Mouse (Mus musculus): ENCODE measurements around the gene Tbc1d10a. TPM values are rescaled to one million over a fixed set of nuclear protein-coding genes. Genes with fewer than 3 reads are reported as not detected.
"Not testable (repeated sequence)": the region's sequence is repeated elsewhere in the genome, so short reads cannot be mapped to it uniquely, and the experiment has no call there.

Gene Tbc1d10a
- total RNA-seq, 2 experiments from 2014 or later = 35.3 to 36.6 TPM

- no peak overlapping the region for H3K4me3 ChIP-seq
- intact Hi-C loops (cut with DNase I) = no loop called here
- no peak overlapping the region for H3K27ac ChIP-seq
- no peak for TF ChIP-seq CTCF (IDR thresholded peaks at IDR 0.05)
- no peak for DNase-seq (ENCODE audit: extremely low spot score in 1 of 2, low spot score in 2 of 2)
Measured at GRCm38 (mm10) chr11:4155641-4156040, 30.9 kb upstream of the Tbc1d10a start.

DNA sequence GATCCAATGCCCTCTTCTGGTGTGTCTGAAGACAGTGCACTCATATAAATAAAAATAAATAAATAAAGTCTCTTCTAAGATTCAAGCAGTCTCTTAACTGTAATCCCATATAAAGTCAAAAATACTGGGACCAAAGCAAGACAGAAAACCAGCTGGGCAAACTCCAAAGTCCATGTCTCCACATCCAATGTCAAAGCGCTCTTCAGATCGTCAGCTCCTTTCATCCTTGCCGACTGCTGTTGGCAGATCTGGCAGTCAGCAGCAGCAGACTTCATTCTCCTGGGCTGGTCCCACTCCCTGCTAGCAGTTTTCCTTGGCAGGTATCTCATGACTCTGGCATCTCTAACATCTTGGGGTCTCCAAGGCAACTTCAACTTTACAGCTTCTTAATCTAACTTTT, 27.9 kb upstream of the Tbc1d10a start:
- no peak overlapping the region for H3K27ac ChIP-seq
- no peak overlapping the region for H3K4me3 ChIP-seq
- DNase-seq (ENCODE audit: extremely low spot score in 1 of 2, low spot score in 2 of 2) = no peak
- intact Hi-C loops (cut with DNase I) = no loop called here
- no peak for TF ChIP-seq CTCF (IDR thresholded peaks at IDR 0.05)

- DNase-seq (ENCODE audit: extremely low spot score in 1 of 2, low spot score in 2 of 2) = peak; percentile 94 to 96
- intact Hi-C loops (cut with DNase I) = loop anchor here (1.0 kb wide), 2 partner anchors 25 to 59 kb away; partner anchors contain the start of gene Rnf215
Measured at GRCm38 (mm10) chr11:4159808-4160708, 26.5 kb upstream of the Tbc1d10a start, which contains the start of the genes Ccdc157 and Sf3a1. TSS of gene Ccdc157 (minus strand) at chr11:4160293. TSS of gene Sf3a1 (plus strand) at chr11:4160350.

DNA sequence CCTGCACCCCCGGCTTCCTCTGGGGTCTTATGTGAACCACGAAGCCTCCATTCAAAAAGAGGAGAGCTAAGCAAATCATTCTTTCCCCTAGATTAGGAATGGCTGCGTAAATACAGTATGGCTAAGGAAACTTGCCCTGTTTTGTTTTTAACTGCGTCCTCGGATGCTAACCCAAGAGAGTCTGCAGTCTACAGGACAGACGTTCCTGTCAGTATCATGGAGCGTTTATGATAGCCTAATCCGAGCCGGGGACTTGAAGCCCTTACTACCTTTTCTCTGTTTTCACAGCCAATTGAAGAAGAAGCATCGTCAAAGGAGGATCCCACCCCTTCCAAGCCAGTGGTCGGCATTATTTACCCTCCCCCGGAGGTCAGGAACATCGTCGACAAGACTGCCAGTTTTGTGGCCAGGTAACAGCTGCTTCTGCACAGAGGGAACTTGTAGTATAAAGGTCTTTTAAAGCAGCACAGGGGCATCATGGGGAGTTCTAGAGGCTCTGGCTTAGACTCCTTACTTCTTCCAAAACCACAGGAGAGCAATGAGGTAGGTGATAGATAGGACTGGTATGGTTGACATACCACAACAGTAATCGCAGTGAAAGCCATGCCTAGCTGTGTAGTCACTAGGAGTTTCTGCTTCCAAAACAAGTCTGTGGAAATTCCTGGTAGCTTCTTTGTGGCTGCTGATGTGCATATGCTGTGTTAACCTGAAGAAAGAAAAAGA, 25.7 kb upstream of the Tbc1d10a start:
- Histone ChIP-seq H3K4me3 (peak overlapping the region; percentile 73), H3K27ac (peak overlapping the region; percentile 97)
- TF ChIP-seq CTCF (IDR thresholded peaks at IDR 0.05) = no peak
- no peak for DNase-seq (ENCODE audit: extremely low spot score in 1 of 2, low spot score in 2 of 2)
- intact Hi-C loops (cut with DNase I) = loop anchor here (1.0 kb wide), 2 partner anchors 26 to 58 kb away; partner anchors contain the start of gene Rnf215

More at GRCm38 (mm10) chr11:4159808-4160708, 26.5 kb upstream of the Tbc1d10a start, which contains the start of the genes Ccdc157 and Sf3a1:
- Histone ChIP-seq H3K27ac (peak within 1 kb of the TSS; percentile 97), H3K4me3 (peak within 1 kb of the TSS; percentile 73)
- no peak for TF ChIP-seq CTCF (IDR thresholded peaks at IDR 0.05)

- no peak for TF ChIP-seq CTCF (IDR thresholded peaks at IDR 0.05)
- intact Hi-C loops (cut with DNase I) = no loop called here
Measured at GRCm38 (mm10) chr11:4164701-4165100, 21.9 kb upstream of the Tbc1d10a start.

GRCm38 (mm10) chr11:4166467-4167090, 20.0 kb upstream of the Tbc1d10a start:
- intact Hi-C loops (cut with DNase I) = no loop called here
- no peak for DNase-seq (ENCODE audit: extremely low spot score in 1 of 2, low spot score in 2 of 2)
- Histone ChIP-seq H3K4me3 (no peak overlapping the region), H3K27ac (no peak overlapping the region)
- TF ChIP-seq CTCF (IDR thresholded peaks at IDR 0.05) = no peak

More at GRCm38 (mm10) chr11:4164701-4165100, 21.9 kb upstream of the Tbc1d10a start:
- Histone ChIP-seq H3K27ac (no peak overlapping the region), H3K4me3 (no peak overlapping the region)
- no peak for DNase-seq (ENCODE audit: extremely low spot score in 1 of 2, low spot score in 2 of 2)

GRCm38 (mm10) chr11:4174586-4174985, 12.0 kb upstream of the Tbc1d10a start:
- Histone ChIP-seq H3K27ac (peak overlapping the region; percentile 47), H3K4me3 (no peak overlapping the region)
- no peak for TF ChIP-seq CTCF (IDR thresholded peaks at IDR 0.05)

DNA sequence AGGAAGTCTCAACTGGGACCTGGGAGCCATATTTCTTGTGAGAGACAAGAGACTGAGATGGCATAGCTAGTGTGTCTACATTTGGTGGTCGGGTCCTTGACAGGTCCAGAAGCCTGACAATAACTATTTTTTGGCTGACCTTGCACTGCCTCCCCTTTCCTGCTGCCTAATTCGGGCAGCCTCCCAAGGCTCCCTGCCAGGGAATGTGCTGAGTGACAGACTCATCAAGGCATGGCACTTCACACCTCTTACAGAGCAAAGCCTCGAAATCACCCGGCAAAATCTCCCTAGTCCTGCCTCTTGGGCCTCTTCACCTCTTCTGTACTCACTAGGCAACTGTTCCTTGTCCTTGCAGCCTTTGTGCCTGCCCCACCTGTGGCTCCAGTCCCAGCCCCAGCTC, 8.9 kb upstream of the Tbc1d10a start:
- Histone ChIP-seq H3K4me3 (no peak overlapping the region), H3K27ac (no peak overlapping the region)
- intact Hi-C loops (cut with DNase I) = no loop called here
- DNase-seq (ENCODE audit: extremely low spot score in 1 of 2, low spot score in 2 of 2) = no peak
- TF ChIP-seq CTCF (IDR thresholded peaks at IDR 0.05) = no peak

More at GRCm38 (mm10) chr11:4174586-4174985, 12.0 kb upstream of the Tbc1d10a start:
- DNase-seq (ENCODE audit: extremely low spot score in 1 of 2, low spot score in 2 of 2) = peak; percentile 32 to 62
- intact Hi-C loops (cut with DNase I) = no loop called here

- no peak for TF ChIP-seq CTCF (IDR thresholded peaks at IDR 0.05)
- H3K27ac ChIP-seq = peak overlapping the region; percentile 1
- intact Hi-C loops (cut with DNase I) = no loop called here
- no peak for DNase-seq (ENCODE audit: extremely low spot score in 1 of 2, low spot score in 2 of 2)
- H3K4me3 ChIP-seq = no peak overlapping the region
Measured at GRCm38 (mm10) chr11:4182061-4182460, 4.5 kb upstream of the Tbc1d10a start.

DNA sequence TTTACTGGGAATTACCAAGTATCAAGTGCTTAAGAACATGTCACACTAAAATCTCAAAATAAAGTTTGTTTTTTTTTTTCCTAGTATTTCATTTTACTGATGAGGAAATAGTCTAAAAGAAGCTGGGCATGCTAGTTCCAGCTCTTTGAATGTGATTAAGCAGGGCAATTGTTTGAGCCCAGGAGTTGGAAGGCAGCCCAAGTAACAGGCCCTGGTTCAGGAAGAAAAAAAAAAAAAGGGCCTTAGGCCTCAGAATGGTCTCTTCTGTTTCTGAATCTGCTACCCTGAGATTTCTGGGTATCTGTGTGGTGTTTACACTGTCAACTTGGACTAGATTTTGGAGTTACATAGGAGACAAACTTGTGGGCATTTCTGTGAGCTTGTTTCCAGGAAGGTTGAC, 3.1 kb upstream of the Tbc1d10a start:
- H3K27ac ChIP-seq = peak overlapping the region; percentile 67
- TF ChIP-seq CTCF (IDR thresholded peaks at IDR 0.05) = no peak
- no peak for DNase-seq (ENCODE audit: extremely low spot score in 1 of 2, low spot score in 2 of 2)
- intact Hi-C loops (cut with DNase I) = no loop called here
- H3K4me3 ChIP-seq = no peak overlapping the region

DNA sequence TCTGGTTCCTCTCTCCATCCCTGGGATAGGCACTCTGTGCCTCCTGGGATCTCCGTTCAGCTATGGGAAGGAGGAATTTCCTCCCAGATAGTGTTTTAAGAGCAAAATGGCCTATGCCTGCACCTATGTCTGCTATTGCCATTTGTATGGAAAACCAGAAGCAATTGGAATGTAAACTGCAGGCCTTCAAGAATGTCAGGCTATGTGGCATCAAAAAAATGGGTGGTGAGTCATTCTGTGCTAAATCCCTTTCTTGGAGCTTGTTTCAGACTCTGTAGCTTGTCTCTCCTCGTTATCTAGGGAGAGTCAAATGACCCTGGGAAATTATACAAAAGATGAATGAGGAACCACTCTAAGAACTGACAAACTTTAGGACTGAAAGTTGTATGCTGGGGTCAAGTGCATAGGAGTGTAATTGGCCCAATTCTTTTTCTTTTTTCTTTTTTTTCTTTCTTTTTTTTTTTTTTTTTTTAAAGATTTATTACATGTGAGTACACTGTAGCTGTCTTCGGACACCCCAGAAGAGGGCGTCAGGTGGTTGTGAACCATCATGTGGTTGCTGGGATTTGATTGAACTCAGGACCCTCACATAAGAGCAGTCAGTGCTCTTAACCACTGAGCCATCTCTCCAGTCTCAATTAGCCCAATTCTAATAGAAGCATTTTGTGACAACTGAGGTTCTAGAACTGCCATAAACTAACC, 2.2 kb upstream of the Tbc1d10a start:
- H3K4me3 ChIP-seq = no peak overlapping the region
- no peak; the same call in 1 of the 2 replicates for TF ChIP-seq CTCF (IDR thresholded peaks at IDR 0.05)
- intact Hi-C loops (cut with DNase I) = no loop called here
- peak overlapping the region; percentile 67 for H3K27ac ChIP-seq
- no peak for DNase-seq (ENCODE audit: extremely low spot score in 1 of 2, low spot score in 2 of 2)

GRCm38 (mm10) chr11:4185480-4185879, 1.1 kb upstream of the Tbc1d10a start:
- H3K27ac ChIP-seq; H3K4me3 ChIP-seq; DNase-seq (ENCODE audit: extremely low spot score in 1 of 2, low spot score in 2 of 2); intact Hi-C loops (cut with DNase I): not testable (repeated sequence)

Measured in left cerebral cortex, adult 2 months (tissue).